Mouse (Mus musculus) heart, adult 2 months (tissue): ENCODE measurements at regions not wholly inside any gene's neighbourhood (a gene's known extent, or its start where the extent isn't known, plus 50 kb on each side); places are given as distances from the start of the nearest gene placed in this dataset.

ENCODE experiments used
- CTCF ChIP-seq: fragments of 200-600 bp; IDR thresholded peaks from 2 replicates; pipeline ENCODE4 v1.8.1; 2022; ENCODE audit warnings: antibody characterized with exemption, mild to moderate bottlenecking, moderate library complexity
- EP300 ChIP-seq: fragments of 200-500 bp; IDR thresholded peaks from 2 replicates; pipeline ENCODE4 v1.6.1; 2011; ENCODE audit warnings: low read depth, low read length, control low read depth; ENCODE audit not compliant: insufficient read depth
- POLR2A ChIP-seq: fragments of 200-500 bp; IDR thresholded peaks from 2 replicates; pipeline ENCODE4 v1.6.1; 2011; ENCODE audit warnings: mild to moderate bottlenecking, low read depth, low read length, control low read depth; ENCODE audit not compliant: insufficient read depth

GRCm38 (mm10) chr14:62022193-62022592, 270.2 kb upstream of the Rnaseh2b start:
- TF ChIP-seq EP300 (no peak), POLR2A (no peak), CTCF (no peak)
